Mouse (Mus musculus): ENCODE measurements around the gene Il33.
A peak's percentile ranks its signal among the peaks of the same experiment; 100 is the strongest.

Gene Il33

DNA sequence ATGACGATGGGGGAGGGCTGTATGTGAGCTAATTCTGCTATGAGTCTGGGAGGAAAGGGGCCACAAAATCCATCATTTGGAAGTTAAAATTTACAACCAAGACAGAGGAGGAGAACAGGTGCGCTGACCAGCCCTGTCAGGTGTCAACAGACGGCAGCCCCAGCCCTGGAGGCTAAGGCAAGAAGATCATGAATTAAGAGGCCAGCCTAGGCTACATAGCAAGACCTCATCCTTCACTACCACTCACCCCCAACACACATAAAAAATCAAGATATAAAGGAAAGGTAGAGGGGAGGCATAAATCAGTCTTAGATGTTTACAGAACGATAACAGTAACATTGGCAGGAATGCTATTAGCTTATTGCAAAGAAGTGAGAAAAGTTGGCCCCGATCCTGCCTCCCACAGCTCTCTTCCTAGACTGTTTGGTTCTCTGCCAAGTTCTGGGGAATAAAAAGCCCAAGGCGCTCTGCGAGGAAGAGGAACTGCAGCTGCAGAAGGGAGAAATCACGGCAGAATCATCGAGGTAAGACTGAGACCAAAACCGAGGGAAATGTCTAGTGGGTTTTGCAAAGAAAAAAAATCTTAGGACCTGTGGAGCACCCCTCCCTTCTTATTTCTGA lies at the start of gene Il33:
TSS of gene Il33 (plus strand) at position 477 of the 621 bp plus-strand sequence.
- peak in 1 of 2 experiments; percentile 63 for DNase-seq (ENCODE audit: low spot score in 2 of 2)

DNA sequence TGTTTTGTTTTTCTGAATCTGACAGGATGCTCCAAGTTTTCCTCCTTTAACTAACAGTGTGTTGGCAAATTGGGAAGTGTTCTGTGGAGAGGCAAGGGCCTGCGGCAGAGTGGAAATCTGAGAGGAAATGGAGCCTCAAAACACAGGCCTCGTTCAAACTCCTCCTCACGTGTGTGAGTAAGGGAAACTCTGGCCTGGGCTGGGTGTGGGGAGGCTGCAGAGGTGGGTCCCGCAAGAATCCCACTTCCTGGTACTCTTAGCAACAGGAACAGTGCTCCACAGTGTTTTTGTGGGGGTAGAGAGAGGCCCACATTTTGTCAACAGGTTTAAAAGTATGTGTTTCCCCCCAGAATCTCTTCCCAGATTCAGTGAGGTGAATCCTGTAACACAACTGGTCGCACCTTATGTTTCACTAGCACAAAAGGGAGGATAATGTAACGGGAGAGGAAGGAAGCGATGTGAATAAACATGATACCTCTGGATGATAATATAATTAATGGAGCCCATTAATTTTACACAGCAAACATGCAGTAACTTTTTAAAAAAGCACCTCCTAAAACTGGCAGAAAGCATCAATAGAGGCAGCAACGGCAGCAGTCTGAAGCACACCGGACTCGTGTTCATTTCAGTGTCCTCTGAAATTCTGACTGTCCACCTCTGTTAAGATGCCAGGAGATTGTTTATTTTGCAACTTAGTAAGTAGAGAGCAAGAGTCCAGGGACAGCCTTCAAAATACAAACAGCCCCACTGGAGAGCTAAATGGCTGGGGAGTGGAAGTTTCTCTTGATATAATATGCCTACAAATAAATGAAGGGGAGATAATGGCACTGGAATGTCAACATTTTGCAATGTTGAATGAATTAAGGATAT lies 47.3 kb upstream of the Il33 start:
- DNase-seq (ENCODE audit: low spot score in 2 of 2), result no peak

GRCm38 (mm10) chr19:29878896-29879504 lies 45.9 kb upstream of the Il33 start:
- DNase-seq (ENCODE audit: low spot score in 2 of 2), result no peak

GRCm38 (mm10) chr19:29880918-29881317 lies 44.0 kb upstream of the Il33 start:
- no peak for DNase-seq (ENCODE audit: low spot score in 2 of 2)

GRCm38 (mm10) chr19:29882696-29883095 lies 42.2 kb upstream of the Il33 start:
- no peak for DNase-seq (ENCODE audit: low spot score in 2 of 2)

- DNase-seq (ENCODE audit: low spot score in 2 of 2), result no peak
Observed at GRCm38 (mm10) chr19:29885548-29885947, 39.4 kb upstream of the Il33 start.

DNA sequence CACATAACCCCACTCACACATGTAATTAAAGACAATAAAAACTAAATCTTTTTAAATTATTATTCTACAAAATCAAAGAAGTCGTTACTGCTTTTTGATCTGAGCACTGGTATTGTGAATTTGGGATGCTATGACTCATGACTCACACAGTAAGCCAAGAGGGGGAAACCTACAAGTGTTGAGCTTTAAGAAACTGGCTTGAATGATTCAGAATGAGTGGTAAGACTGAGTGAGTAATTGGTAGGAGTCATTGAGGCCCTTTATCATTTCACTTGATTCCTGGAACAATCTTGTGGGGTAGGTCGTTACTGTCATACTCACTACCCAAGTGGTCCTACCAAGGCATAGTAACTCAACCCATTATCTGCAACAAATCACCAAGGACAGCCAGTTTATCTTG lies 37.4 kb upstream of the Il33 start:
- no peak for DNase-seq (ENCODE audit: low spot score in 2 of 2)

DNA sequence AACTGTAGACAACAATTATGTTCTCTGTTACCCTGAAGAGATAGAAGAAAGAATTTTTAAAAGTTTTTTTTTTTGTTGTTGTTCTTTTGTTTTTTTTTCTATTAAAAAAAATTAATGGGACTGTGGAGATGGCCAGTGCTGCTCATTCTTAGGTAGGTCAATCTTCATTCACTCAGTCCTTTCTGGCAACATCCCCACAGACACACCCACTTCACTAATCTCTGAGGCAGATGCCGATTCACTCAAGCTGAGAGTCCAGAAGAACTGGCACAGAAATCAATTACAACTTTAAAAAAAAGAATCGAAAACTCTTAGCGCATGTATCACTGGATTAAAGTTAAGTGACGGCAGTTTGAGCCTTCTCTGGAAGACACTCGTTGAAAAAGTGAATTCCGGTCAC lies 36.0 kb upstream of the Il33 start:
- no peak for DNase-seq (ENCODE audit: low spot score in 2 of 2)

- DNase-seq (ENCODE audit: low spot score in 2 of 2), result no peak
Observed at GRCm38 (mm10) chr19:29891981-29892380, 32.9 kb upstream of the Il33 start.

- no peak for DNase-seq (ENCODE audit: low spot score in 2 of 2)
Observed at GRCm38 (mm10) chr19:29892786-29893185, 32.1 kb upstream of the Il33 start.

- DNase-seq (ENCODE audit: low spot score in 2 of 2), result no peak
Observed at GRCm38 (mm10) chr19:29893718-29894273, 31.1 kb upstream of the Il33 start.

DNA sequence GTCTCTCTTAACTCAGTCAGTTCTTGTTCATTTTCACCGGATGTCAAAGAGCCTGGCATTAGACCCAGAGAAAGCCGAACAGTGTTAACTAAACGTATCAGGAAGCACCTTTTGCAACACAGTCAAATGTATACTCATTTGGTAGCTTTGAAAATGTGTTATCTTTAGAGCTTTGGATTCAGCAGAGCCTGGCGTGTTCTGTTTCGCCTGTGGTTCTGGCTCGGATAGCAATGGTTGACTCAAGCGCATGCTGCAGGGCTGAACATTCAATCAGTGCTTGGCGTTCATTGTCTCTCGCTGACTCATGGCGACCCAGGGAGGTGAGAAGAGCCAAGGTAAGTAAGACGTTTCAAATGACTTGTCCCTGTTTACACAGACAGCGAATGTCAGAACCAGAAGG lies 30.5 kb upstream of the Il33 start:
- no peak for DNase-seq (ENCODE audit: low spot score in 2 of 2)

DNA sequence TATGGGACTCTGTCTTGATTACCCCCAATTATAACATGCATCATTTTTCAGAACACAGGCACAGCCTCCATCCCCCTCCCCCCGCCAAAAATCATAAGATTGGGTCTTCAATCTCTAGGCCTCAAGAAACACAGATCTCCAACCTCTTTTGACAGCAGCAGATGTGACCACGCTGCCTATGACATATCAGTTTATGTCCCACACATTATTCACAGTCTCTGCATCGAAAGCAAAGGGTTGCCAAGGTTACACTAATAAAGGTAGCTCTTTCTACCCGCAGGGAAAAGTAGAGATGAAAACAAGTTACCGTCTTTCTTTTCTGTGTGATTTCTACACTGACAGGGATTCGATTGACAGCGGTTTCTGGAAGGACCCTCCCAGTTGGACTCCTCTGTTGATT lies 29.9 kb upstream of the Il33 start:
- no peak for DNase-seq (ENCODE audit: low spot score in 2 of 2)

- no peak for DNase-seq (ENCODE audit: low spot score in 2 of 2)
Observed at GRCm38 (mm10) chr19:29900318-29900717, 24.6 kb upstream of the Il33 start.

- no peak for DNase-seq (ENCODE audit: low spot score in 2 of 2)
Observed at GRCm38 (mm10) chr19:29902343-29903070, 22.4 kb upstream of the Il33 start.

- no peak for DNase-seq (ENCODE audit: low spot score in 2 of 2)
Observed at GRCm38 (mm10) chr19:29905896-29906295, 19.0 kb upstream of the Il33 start.

- DNase-seq (ENCODE audit: low spot score in 2 of 2), result no peak
Observed at GRCm38 (mm10) chr19:29909166-29909565, 15.7 kb upstream of the Il33 start.

DNA sequence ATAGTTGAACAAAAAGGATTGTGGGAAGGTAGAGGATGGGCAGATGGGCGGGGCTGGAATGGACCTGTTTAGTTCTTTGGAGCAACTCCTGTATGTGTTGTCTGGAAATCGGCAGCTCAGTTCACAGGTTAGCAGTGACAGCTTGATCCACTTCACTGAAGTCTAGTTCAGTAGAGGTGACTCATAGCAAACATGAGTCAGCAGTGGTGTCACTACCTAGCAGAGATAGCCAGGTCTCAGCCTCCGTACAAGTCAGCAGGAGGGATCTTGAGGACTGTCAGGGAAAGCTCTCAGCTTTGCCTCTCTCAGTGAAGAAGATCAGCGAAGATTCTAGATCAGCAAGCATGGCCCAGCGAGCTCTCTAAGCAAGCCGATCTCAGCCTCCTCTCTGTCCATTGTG lies 13.0 kb upstream of the Il33 start:
- no peak for DNase-seq (ENCODE audit: low spot score in 2 of 2)

DNA sequence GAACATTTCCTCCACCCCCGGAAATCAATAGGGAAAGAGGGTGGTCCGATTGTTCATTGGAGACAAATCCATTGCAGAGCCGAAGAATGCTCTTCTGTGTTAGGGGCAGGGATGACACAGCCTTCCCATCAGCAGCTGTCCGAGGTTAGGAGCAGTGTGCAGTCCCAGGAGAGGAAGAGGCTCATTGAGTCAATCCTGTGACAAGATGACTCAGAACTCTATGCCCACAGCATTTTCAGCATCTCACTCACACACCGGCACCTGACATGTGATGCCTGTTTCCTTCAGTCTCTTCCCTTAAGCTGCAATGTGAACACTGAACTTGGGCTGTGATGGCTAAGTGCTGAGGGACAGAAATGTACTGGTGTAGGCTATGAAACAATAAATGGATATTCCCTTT lies 7.5 kb upstream of the Il33 start:
- DNase-seq (ENCODE audit: low spot score in 2 of 2), result no peak

- no peak for DNase-seq (ENCODE audit: low spot score in 2 of 2)
Observed at GRCm38 (mm10) chr19:29926101-29926755, 1.3 kb downstream of the Il33 start.

DNA sequence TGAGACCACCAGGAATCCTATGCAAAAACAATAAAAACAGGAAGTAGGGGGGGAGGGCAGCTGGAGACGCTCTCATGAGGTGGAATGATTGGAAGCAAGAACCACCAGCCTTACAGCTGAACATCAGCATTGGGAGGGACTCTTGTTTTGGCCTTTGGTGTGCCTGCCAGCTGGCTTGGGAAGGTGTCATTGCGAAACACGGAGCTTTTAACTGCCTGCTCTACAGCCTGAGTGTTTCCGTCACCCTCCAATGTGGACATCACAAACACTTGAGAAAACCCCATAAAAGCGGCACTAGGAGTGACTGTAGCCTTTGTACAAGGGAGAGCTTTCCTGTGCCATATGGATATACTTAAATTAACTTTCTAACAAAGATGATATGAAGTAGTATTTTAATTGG lies 5.4 kb downstream of the Il33 start:
- DNase-seq (ENCODE audit: low spot score in 2 of 2), result no peak
